Mouse (Mus musculus): ENCODE measurements around the gene Sostdc1. TPM values are rescaled to one million over a fixed set of nuclear protein-coding genes. Genes with fewer than 3 reads are reported as not detected.

Sostdc1 gene
- polyA plus RNA-seq, 1 experiment from 2014 or later = 4.9 TPM

DNA sequence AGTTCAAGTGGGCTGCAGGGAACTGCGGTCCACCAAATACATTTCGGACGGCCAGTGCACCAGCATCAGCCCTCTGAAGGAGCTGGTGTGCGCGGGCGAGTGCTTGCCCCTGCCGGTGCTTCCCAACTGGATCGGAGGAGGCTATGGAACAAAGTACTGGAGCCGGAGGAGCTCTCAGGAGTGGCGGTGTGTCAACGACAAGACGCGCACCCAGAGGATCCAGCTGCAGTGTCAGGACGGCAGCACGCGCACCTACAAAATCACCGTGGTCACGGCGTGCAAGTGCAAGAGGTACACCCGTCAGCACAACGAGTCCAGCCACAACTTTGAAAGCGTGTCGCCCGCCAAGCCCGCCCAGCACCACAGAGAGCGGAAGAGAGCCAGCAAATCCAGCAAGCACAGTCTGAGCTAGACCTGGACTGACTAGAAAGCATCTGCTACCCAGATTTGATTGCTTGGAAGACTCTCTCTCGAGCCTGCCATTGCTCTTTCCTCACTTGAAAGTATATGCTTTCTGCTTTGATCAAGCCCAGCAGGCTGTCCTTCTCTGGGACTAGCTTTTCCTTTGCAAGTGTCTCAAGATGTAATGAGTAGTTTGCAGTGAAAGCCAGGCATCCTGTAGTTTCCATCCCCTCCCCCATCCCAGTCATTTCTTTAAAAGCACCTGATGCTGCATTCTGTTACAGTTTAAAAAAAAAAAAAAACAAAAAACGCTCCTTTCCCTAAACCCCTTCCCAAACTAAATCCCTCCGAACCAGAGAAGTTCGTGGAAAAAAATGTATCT is 3.3 kb downstream of the Sostdc1 start:
- WGBS = 6% methylated on average over 30 of the region's 30 CpGs
- Histone ChIP-seq H3K4me1 (no peaks in the 10 kb centered on the region), H3K9me3 (no peaks in the 10 kb centered on the region), H3K4me3 (peak overlapping the region; percentile 65), H3K27ac (peak overlapping the region; percentile 72), H3K27me3 (ENCODE audit: insufficient read depth, poor library complexity, severe bottlenecking) (no peaks in the 10 kb centered on the region; the same call in 1 of the 2 replicates), H3K36me3 (no peaks in the 10 kb centered on the region)
- peak; percentile 87 for DNase-seq (ENCODE audit: low spot score)

DNA sequence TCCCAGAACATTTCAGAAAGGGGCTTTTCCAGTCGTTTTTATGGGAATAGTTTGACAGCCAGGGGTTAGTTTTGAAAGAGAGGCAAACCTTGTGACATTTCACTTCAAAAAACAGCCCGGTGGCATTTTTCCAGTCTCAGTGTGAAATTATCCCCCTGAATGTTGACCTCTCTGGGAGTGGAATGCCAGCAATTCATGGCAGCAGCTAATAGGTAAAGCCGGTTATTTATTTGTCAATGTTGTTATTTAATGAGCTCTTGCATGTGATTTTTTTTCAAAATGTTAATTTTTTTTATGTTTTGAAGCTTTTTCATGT is 3.8 kb downstream of the Sostdc1 start:
- DNase-seq (ENCODE audit: low spot score) = no peak
- no peaks in the 10 kb centered on the region; the same call in 1 of the 2 replicates for H3K27me3 ChIP-seq (ENCODE audit: insufficient read depth, poor library complexity, severe bottlenecking)
- H3K27ac ChIP-seq = no peak overlapping the region
- H3K36me3 ChIP-seq = no peaks in the 10 kb centered on the region
- no peaks in the 10 kb centered on the region for H3K4me1 ChIP-seq
- H3K4me3 ChIP-seq = peak overlapping the region; percentile 65
- H3K9me3 ChIP-seq = no peaks in the 10 kb centered on the region
- 31% methylated on average over 3 of the region's 3 CpGs for WGBS

DNA sequence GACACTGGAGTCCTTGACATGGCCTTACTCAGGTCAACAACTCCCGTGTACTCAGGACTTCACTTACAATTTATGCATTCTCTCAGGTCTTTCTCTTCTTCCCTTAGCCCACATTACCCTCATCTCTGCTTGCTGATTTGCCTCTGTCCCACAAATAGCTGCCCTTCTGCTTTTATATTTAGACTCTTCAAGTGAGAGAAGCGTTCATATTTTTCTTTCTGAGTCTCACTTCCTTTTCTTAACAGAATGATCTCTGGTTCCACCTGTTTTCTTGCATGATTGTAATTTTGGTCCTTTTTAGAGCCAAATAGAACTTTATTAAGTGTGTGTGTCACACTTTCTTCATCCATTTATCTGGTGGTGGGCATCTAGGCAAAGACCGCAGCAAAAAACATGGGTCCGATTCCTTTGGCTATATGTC is 12.2 kb downstream of the Sostdc1 start:
- Histone ChIP-seq H3K9me3 (no peaks in the 10 kb centered on the region), H3K36me3 (no peaks in the 10 kb centered on the region), H3K4me1 (no peaks in the 10 kb centered on the region), H3K27ac (no peak overlapping the region), H3K27me3 (ENCODE audit: insufficient read depth, poor library complexity, severe bottlenecking) (no peaks in the 10 kb centered on the region), H3K4me3 (no peak overlapping the region)
- no peak for DNase-seq (ENCODE audit: low spot score)
- 87% methylated on average over 4 of the region's 4 CpGs for WGBS

DNA sequence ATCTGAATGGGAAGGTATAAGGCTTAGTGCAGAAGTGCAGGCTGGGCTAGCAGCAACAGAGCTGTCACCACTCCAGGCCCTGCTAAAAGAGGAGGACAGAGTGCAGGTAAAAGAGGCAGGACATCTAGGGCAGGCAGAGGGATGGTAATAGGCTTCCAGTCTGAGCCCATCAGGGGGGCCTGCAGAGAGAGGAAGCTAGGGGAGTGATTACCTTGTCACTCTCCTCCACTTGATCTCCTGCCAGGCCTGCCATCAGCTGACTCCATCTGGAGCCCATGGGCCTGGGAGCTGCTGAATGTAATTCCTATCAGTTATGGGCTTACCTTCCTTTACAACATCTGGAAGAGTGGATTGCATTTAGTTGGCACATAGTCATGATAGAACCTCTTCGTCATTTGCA is 18.7 kb downstream of the Sostdc1 start:
- Histone ChIP-seq H3K9me3 (no peaks in the 10 kb centered on the region), H3K4me1 (no peaks in the 10 kb centered on the region), H3K27ac (no peak overlapping the region), H3K4me3 (no peak overlapping the region), H3K36me3 (no peaks in the 10 kb centered on the region), H3K27me3 (ENCODE audit: insufficient read depth, poor library complexity, severe bottlenecking) (no peaks in the 10 kb centered on the region)
- 81% methylated on average over 1 of the region's 1 CpGs for WGBS
- no peak for DNase-seq (ENCODE audit: low spot score)

DNA sequence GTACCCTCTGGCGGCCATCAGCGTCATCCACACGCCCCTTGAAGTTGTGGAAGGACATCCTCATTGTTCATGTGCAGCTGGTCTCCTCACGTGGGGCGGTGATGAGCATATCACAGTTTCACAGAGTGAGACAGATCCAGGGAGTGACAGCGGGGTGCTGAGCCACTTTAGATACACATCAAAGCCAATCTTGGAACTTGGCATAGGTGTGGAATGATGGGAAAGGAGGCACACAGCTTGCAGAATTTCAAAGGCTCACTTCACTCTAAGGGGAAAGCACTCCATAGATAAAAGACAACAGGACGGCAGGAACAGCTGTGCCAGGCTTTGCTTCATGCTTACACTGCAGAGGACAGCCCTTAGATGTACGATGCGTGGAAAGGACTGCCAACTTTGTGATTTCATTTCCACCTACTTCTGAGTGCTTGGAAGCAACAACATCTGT is 19.9 kb downstream of the Sostdc1 start:
- Histone ChIP-seq H3K27me3 (ENCODE audit: insufficient read depth, poor library complexity, severe bottlenecking) (no peaks in the 10 kb centered on the region), H3K4me1 (no peaks in the 10 kb centered on the region), H3K36me3 (no peaks in the 10 kb centered on the region), H3K27ac (no peak overlapping the region), H3K9me3 (no peaks in the 10 kb centered on the region), H3K4me3 (no peak overlapping the region)
- DNase-seq (ENCODE audit: low spot score) = no peak
- 54% methylated on average over 9 of the region's 9 CpGs for WGBS

DNA sequence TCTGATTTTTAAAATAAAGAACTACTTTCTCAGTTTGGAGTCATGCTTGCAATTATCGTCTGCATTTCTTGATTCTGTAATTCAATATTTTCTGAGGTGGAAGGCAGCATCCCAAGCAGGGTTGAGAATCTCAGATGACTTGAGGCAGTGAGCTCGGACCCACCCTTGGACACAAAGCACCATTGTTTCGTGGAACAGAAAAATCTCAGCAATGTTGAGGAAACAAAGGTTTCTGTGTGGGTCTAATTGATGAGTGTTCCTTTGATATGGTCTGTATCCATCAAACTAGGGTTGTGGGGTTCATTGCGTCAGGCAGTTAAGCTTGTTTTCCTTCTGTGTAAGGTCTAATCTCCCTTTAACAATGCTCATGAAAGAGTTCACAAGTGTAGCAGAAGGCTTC is 30.2 kb downstream of the Sostdc1 start:
- no peak for DNase-seq (ENCODE audit: low spot score)
- Histone ChIP-seq H3K27ac (no peak overlapping the region), H3K4me3 (no peak overlapping the region), H3K4me1 (no peaks in the 10 kb centered on the region), H3K36me3 (no peaks in the 10 kb centered on the region), H3K27me3 (ENCODE audit: insufficient read depth, poor library complexity, severe bottlenecking) (no peaks in the 10 kb centered on the region), H3K9me3 (no peaks in the 10 kb centered on the region)
- WGBS = 68% methylated on average over 4 of the region's 4 CpGs

DNA sequence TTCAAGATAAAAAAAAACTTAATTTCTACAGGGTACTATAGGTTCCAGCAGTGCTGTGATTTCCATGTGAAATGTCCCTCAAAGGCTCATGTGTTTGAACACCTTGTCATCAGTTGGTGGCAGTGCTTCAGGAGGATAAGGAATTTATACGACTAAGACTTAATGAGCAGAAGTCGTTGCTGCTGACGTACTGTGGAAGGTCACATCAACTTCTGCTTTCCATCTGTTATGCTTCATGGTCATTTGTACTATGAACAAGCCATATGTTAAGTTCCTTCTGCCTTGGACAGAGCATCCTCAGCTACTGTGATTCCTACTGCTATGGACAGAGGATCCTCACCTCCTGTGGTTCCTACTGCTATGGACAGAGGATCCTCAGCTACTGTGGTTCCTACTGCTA is 46.1 kb downstream of the Sostdc1 start:
- Histone ChIP-seq H3K4me1 (no peaks in the 10 kb centered on the region), H3K27ac (no peak overlapping the region), H3K9me3 (no peaks in the 10 kb centered on the region), H3K4me3 (no peak overlapping the region), H3K36me3 (no peaks in the 10 kb centered on the region), H3K27me3 (ENCODE audit: insufficient read depth, poor library complexity, severe bottlenecking) (no peaks in the 10 kb centered on the region)
- DNase-seq (ENCODE audit: low spot score) = no peak
- 82% methylated on average over 3 of the region's 3 CpGs for WGBS

DNA sequence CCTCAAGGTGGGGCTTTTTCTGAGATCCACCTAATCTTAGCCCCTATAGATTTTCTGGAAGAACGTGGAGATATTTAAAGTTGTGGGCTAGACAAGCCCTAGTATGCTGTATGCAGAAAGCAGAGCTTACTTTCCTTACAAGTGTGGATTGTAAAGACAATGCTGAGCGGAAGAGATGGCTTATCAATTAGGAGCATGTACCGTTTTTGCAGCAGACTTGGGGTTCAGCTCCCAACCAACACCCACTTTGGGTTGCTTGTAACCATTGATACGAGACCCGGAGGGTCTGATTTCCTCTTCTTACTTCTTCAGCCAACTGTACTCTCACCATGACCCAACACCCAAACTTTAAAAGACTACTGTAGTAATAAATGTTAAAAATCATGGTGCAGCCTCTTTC is 46.8 kb downstream of the Sostdc1 start:
- no peaks in the 10 kb centered on the region for H3K36me3 ChIP-seq
- no peak for DNase-seq (ENCODE audit: low spot score)
- H3K9me3 ChIP-seq = no peaks in the 10 kb centered on the region
- 85% methylated on average over 5 of the region's 5 CpGs for WGBS
- H3K27ac ChIP-seq = no peak overlapping the region
- H3K4me1 ChIP-seq = no peaks in the 10 kb centered on the region
- no peak overlapping the region for H3K4me3 ChIP-seq
- no peaks in the 10 kb centered on the region for H3K27me3 ChIP-seq (ENCODE audit: insufficient read depth, poor library complexity, severe bottlenecking)

DNA sequence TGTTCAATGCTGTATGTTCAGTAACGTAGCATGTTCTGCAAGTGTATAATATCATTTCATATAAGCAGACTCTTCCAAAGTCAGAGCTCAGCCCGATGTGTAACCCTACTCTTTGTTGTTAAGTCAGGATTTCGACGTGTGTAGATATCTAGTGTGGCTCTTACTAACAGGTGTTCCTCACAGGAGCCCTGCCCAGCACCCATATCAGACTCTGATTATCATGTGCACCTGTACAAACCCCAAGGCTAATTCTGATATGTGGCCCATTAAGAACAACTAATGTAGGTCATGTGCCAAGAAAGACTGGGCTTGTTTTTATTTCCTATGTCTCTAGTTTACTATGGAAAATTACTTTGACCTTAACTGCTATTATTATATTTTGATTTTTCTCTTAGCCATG is 50.1 kb downstream of the Sostdc1 start:
- no peak overlapping the region for H3K4me3 ChIP-seq
- H3K9me3 ChIP-seq = no peaks in the 10 kb centered on the region
- no peak overlapping the region for H3K27ac ChIP-seq
- no peaks in the 10 kb centered on the region for H3K36me3 ChIP-seq
- DNase-seq (ENCODE audit: low spot score) = no peak
- 81% methylated on average over 4 of the region's 4 CpGs for WGBS
- no peaks in the 10 kb centered on the region for H3K27me3 ChIP-seq (ENCODE audit: insufficient read depth, poor library complexity, severe bottlenecking)
- no peaks in the 10 kb centered on the region for H3K4me1 ChIP-seq

Other genes starting within 250 kb of the Sostdc1 start
- gene Ankmy2, start 157.0 kb upstream of the Sostdc1 start, polyA plus RNA-seq (2016; fragmentation: Nextera tagmentation; extraction: Ambion mirVana) = 24.1 and 27.0 TPM in 2 replicates
- gene Bzw2, start 156.1 kb upstream of the Sostdc1 start, polyA plus RNA-seq (2016; fragmentation: Nextera tagmentation; extraction: Ambion mirVana) = 222 and 241 TPM in 2 replicates
- not detected in 2 replicates for gene Lrrc72, start 60.7 kb upstream of the Sostdc1 start, polyA plus RNA-seq (2016; fragmentation: Nextera tagmentation; extraction: Ambion mirVana)
- gene Ispd, start 67.3 kb downstream of the Sostdc1 start, polyA plus RNA-seq (2016; fragmentation: Nextera tagmentation; extraction: Ambion mirVana) = 9.9 and 10.2 TPM in 2 replicates
- gene D630036H23Rik, start 68.0 kb downstream of the Sostdc1 start, polyA plus RNA-seq (2016; fragmentation: Nextera tagmentation; extraction: Ambion mirVana) = 0.62 and 0.88 TPM in 2 replicates

All from heart, embryonic 10.5 days (tissue).